Mouse (Mus musculus): ENCODE results near the gene Add2. TPM values are rescaled to one million over a fixed set of nuclear protein-coding genes. Genes with fewer than 3 reads are reported as not detected.

Gene Add2
- polyA plus RNA-seq, 1 experiment, result 1.7 TPM

DNA sequence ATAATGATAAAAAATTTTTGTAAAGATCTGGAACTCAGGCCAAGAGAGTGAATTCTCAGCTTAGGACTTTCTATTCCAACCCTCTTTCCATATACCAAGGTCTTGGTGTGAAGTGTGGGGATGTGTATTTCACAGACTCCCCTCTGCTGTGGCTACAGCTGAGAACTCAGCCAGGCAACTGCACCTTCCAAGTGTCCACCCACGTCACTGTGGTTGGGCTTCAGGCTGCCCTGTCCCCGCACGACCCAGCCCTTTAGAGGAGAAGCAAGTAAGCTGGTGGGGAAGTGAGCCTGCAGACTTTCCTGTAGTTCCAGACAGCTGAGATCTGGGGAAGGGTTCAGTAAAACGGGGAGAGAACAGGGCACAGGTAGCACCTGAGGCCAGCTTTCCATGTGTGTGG, 68.7 kb downstream of the Add2 start:
- no peak overlapping the region for H3K4me3 ChIP-seq (ENCODE audit: control insufficient read depth, low read depth, low read length)
- no peaks in the 10 kb centered on the region for H3K27me3 ChIP-seq (ENCODE audit: control insufficient read depth, insufficient read depth, low read length)
- H3K4me1 ChIP-seq (ENCODE audit: control insufficient read depth, insufficient read depth, low read length), result peaks cover 3% of the 10 kb centered on the region
- no peak overlapping the region for H3K27ac ChIP-seq (ENCODE audit: control insufficient read depth, insufficient read depth, low read depth, low read length)
- no peaks in the 10 kb centered on the region for H3K36me3 ChIP-seq (ENCODE audit: control insufficient read depth, insufficient read depth, low read length)
- TF ChIP-seq CTCF (IDR thresholded peaks at IDR 0.05; ENCODE audit: control insufficient read depth, insufficient read depth, insufficient replicate concordance, low read depth, low read length) (no peak), POLR2A (IDR thresholded peaks at IDR 0.05; ENCODE audit: control insufficient read depth, low read depth, low read length) (no peak)

- Histone ChIP-seq H3K4me3 (ENCODE audit: control insufficient read depth, low read depth, low read length) (no peak overlapping the region), H3K27me3 (ENCODE audit: control insufficient read depth, insufficient read depth, low read length) (no peaks in the 10 kb centered on the region), H3K36me3 (ENCODE audit: control insufficient read depth, insufficient read depth, low read length) (no peaks in the 10 kb centered on the region), H3K27ac (ENCODE audit: control insufficient read depth, insufficient read depth, low read depth, low read length) (no peak overlapping the region), H3K4me1 (ENCODE audit: control insufficient read depth, insufficient read depth, low read length) (peaks cover 3% of the 10 kb centered on the region)
- TF ChIP-seq CTCF (IDR thresholded peaks at IDR 0.05; ENCODE audit: control insufficient read depth, insufficient read depth, insufficient replicate concordance, low read depth, low read length) (no peak), POLR2A (IDR thresholded peaks at IDR 0.05; ENCODE audit: control insufficient read depth, low read depth, low read length) (no peak)
Observed at GRCm38 (mm10) chr6:86099003-86099402, 70.5 kb downstream of the Add2 start.

DNA sequence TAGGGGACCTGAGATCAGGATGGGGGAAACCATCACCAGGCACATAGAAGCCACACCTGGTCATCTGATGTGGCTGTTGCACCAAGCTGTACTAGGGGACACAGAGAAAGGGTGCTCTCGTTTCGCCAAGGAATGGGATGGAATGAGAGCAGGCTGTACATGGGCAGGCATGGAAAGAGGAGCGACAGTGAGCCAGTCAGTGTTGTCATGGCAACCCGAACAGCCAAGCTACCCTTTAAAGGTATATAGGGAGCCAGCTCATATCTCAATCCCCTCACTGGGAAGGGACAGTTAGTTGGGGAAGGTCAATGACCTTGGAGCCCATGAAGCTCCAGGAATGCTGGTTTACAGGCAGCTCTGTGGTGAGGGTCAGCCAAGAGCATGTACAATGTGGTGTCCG, 73.0 kb downstream of the Add2 start:
- Histone ChIP-seq H3K27me3 (ENCODE audit: control insufficient read depth, insufficient read depth, low read length) (no peaks in the 10 kb centered on the region), H3K36me3 (ENCODE audit: control insufficient read depth, insufficient read depth, low read length) (no peaks in the 10 kb centered on the region), H3K27ac (ENCODE audit: control insufficient read depth, insufficient read depth, low read depth, low read length) (no peak overlapping the region), H3K4me3 (ENCODE audit: control insufficient read depth, low read depth, low read length) (no peak overlapping the region), H3K4me1 (ENCODE audit: control insufficient read depth, insufficient read depth, low read length) (peaks cover 3% of the 10 kb centered on the region)
- TF ChIP-seq POLR2A (IDR thresholded peaks at IDR 0.05; ENCODE audit: control insufficient read depth, low read depth, low read length), result no peak
- no peak for TF ChIP-seq CTCF (IDR thresholded peaks at IDR 0.05; ENCODE audit: control insufficient read depth, insufficient read depth, insufficient replicate concordance, low read depth, low read length)

GRCm38 (mm10) chr6:86102874-86103273, 74.4 kb downstream of the Add2 start:
- Histone ChIP-seq H3K4me1 (ENCODE audit: control insufficient read depth, insufficient read depth, low read length) (peaks cover 3% of the 10 kb centered on the region), H3K27ac (ENCODE audit: control insufficient read depth, insufficient read depth, low read depth, low read length) (no peak overlapping the region), H3K36me3 (ENCODE audit: control insufficient read depth, insufficient read depth, low read length) (no peaks in the 10 kb centered on the region), H3K4me3 (ENCODE audit: control insufficient read depth, low read depth, low read length) (no peak overlapping the region), H3K27me3 (ENCODE audit: control insufficient read depth, insufficient read depth, low read length) (no peaks in the 10 kb centered on the region)
- TF ChIP-seq POLR2A (IDR thresholded peaks at IDR 0.05; ENCODE audit: control insufficient read depth, low read depth, low read length) (no peak), CTCF (IDR thresholded peaks at IDR 0.05; ENCODE audit: control insufficient read depth, insufficient read depth, insufficient replicate concordance, low read depth, low read length) (no peak)

DNA sequence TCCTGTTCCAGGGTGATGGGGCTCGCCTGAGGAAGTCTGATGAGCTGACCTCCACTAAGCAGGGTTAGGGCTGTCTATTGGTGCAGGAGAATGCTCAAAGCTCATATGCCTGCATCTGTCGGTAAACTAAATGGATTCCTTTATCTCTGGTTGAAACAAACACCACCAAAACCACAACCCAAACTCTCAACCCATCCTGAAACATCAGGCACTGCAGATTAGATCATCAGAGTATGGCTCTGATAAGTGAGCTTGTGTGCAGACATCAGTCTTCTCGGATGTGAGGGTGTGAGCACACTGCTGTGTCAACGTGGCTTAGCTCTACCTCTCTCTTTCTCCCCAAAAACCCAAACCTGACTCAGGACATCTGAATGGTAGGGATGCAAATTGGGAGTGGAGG, 75.1 kb downstream of the Add2 start:
- H3K27ac ChIP-seq (ENCODE audit: control insufficient read depth, insufficient read depth, low read depth, low read length), result no peak overlapping the region
- H3K4me1 ChIP-seq (ENCODE audit: control insufficient read depth, insufficient read depth, low read length), result no peaks in the 10 kb centered on the region
- H3K36me3 ChIP-seq (ENCODE audit: control insufficient read depth, insufficient read depth, low read length), result no peaks in the 10 kb centered on the region
- H3K27me3 ChIP-seq (ENCODE audit: control insufficient read depth, insufficient read depth, low read length), result no peaks in the 10 kb centered on the region
- TF ChIP-seq POLR2A (IDR thresholded peaks at IDR 0.05; ENCODE audit: control insufficient read depth, low read depth, low read length) (no peak), CTCF (IDR thresholded peaks at IDR 0.05; ENCODE audit: control insufficient read depth, insufficient read depth, insufficient replicate concordance, low read depth, low read length) (no peak)
- no peak overlapping the region for H3K4me3 ChIP-seq (ENCODE audit: control insufficient read depth, low read depth, low read length)

GRCm38 (mm10) chr6:86104719-86105118, 76.2 kb downstream of the Add2 start:
- TF ChIP-seq CTCF (IDR thresholded peaks at IDR 0.05; ENCODE audit: control insufficient read depth, insufficient read depth, insufficient replicate concordance, low read depth, low read length), result no peak
- TF ChIP-seq POLR2A (IDR thresholded peaks at IDR 0.05; ENCODE audit: control insufficient read depth, low read depth, low read length), result no peak
- H3K4me3 ChIP-seq (ENCODE audit: control insufficient read depth, low read depth, low read length), result no peak overlapping the region

DNA sequence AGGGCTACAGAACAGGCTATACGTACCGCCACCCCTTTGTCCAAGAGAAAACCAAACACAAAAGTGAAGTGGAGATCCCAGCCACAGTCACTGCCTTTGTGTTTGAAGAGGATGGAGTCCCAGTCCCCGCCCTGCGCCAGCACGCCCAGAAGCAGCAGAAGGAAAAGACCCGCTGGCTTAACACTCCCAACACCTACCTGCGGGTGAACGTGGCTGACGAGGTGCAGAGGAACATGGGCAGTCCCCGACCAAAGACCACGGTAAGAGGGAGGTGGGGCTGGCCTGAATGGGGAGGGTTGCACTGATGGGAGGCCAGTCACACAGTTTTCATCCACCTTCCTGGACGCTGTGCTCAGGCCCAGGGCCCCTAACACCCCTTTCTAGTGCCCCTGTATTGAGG, 77.6 kb downstream of the Add2 start:
- no peaks in the 10 kb centered on the region for H3K4me1 ChIP-seq (ENCODE audit: control insufficient read depth, insufficient read depth, low read length)
- no peak overlapping the region for H3K4me3 ChIP-seq (ENCODE audit: control insufficient read depth, low read depth, low read length)
- H3K27me3 ChIP-seq (ENCODE audit: control insufficient read depth, insufficient read depth, low read length), result no peaks in the 10 kb centered on the region
- no peaks in the 10 kb centered on the region for H3K36me3 ChIP-seq (ENCODE audit: control insufficient read depth, insufficient read depth, low read length)
- TF ChIP-seq CTCF (IDR thresholded peaks at IDR 0.05; ENCODE audit: control insufficient read depth, insufficient read depth, insufficient replicate concordance, low read depth, low read length) (no peak), POLR2A (IDR thresholded peaks at IDR 0.05; ENCODE audit: control insufficient read depth, low read depth, low read length) (no peak)
- no peak overlapping the region for H3K27ac ChIP-seq (ENCODE audit: control insufficient read depth, insufficient read depth, low read depth, low read length)

More at GRCm38 (mm10) chr6:86104719-86105118, 76.2 kb downstream of the Add2 start:
- Histone ChIP-seq H3K36me3 (ENCODE audit: control insufficient read depth, insufficient read depth, low read length) (no peaks in the 10 kb centered on the region), H3K4me1 (ENCODE audit: control insufficient read depth, insufficient read depth, low read length) (no peaks in the 10 kb centered on the region), H3K27ac (ENCODE audit: control insufficient read depth, insufficient read depth, low read depth, low read length) (no peak overlapping the region), H3K27me3 (ENCODE audit: control insufficient read depth, insufficient read depth, low read length) (no peaks in the 10 kb centered on the region)

DNA sequence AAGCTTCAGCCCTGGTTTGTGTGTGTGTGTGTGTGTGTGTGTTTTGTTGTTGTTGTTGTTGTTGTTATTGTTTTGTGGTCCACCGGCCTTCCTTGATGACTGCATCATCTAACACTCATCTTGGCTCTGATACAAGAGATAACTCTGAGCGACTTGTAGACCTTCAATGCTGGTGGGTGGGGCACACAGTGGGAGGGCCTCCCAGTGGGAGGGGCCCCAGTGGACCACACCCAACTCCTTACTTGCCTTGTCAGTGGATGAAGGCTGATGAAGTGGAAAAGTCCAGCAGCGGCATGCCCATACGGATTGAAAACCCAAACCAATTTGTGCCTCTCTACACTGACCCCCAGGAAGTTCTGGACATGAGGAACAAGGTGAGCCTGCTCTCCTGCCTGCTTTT, 78.6 kb downstream of the Add2 start:
- Histone ChIP-seq H3K27me3 (ENCODE audit: control insufficient read depth, insufficient read depth, low read length) (no peaks in the 10 kb centered on the region), H3K36me3 (ENCODE audit: control insufficient read depth, insufficient read depth, low read length) (no peaks in the 10 kb centered on the region), H3K4me3 (ENCODE audit: control insufficient read depth, low read depth, low read length) (no peak overlapping the region), H3K4me1 (ENCODE audit: control insufficient read depth, insufficient read depth, low read length) (no peaks in the 10 kb centered on the region), H3K27ac (ENCODE audit: control insufficient read depth, insufficient read depth, low read depth, low read length) (no peak overlapping the region)
- no peak for TF ChIP-seq POLR2A (IDR thresholded peaks at IDR 0.05; ENCODE audit: control insufficient read depth, low read depth, low read length)
- TF ChIP-seq CTCF (IDR thresholded peaks at IDR 0.05; ENCODE audit: control insufficient read depth, insufficient read depth, insufficient replicate concordance, low read depth, low read length), result no peak
